Mouse (Mus musculus) kidney, adult 2 months (tissue): Measurements from ENCODE around the gene Rabep1.

Experiments used
- CTCF ChIP-seq: fragments of 200-500 bp; conservative IDR thresholded peaks from 2 replicates; pipeline ENCODE4 v1.5.1; 2011; ENCODE audit warnings: low read depth, mild to moderate bottlenecking, control low read depth, low read length, moderate library complexity, mixed read lengths; ENCODE audit not compliant: insufficient read depth, insufficient read length
- POLR2A ChIP-seq: fragments of 200-500 bp; IDR thresholded peaks from one replicate; pipeline ENCODE4 v1.6.1; 2011; ENCODE audit warnings: low read depth, low read length, control low read depth

GRCm38 (mm10) chr11:70802865-70803261 lies 41.7 kb upstream of the Rabep1 start:
- TF ChIP-seq POLR2A (no peak), CTCF (no peak)
